Mouse (Mus musculus): ENCODE results near the gene Mbnl2. TPM values are rescaled to one million over a fixed set of nuclear protein-coding genes. Genes with fewer than 3 reads are reported as not detected.
"Not testable (repeated sequence)": the region's sequence is repeated elsewhere in the genome, so short reads cannot be mapped to it uniquely, and the experiment has no call there.

Mbnl2 gene
- polyA plus RNA-seq, 1 experiment = 64.4 TPM

GRCm38 (mm10) chr14:120357321-120358070, 82.0 kb downstream of the Mbnl2 start:
- Histone ChIP-seq H3K4me3 (ENCODE audit: control insufficient read depth, insufficient read depth, low read length) (no peak overlapping the region), H3K27ac (ENCODE audit: control insufficient read depth, insufficient read depth, low read length) (no peak overlapping the region), H3K4me1 (replicated peaks; ENCODE audit: control insufficient read depth, insufficient read depth, low read length) (no peaks in the 10 kb centered on the region), H3K36me3 (ENCODE audit: control insufficient read depth, insufficient read depth, low read length) (no peaks in the 10 kb centered on the region), H3K27me3 (ENCODE audit: control insufficient read depth, insufficient read depth, low read length) (no peaks in the 10 kb centered on the region)
- DNase-seq = no peak
- 99% methylated on average over 19 of the region's 19 CpGs for WGBS
- no peak for TF ChIP-seq POLR2A (IDR thresholded peaks at IDR 0.05; ENCODE audit: control insufficient read depth, extremely low read depth, insufficient read depth, low read length, poor library complexity)
- no peak for TF ChIP-seq CTCF (IDR thresholded peaks at IDR 0.05; ENCODE audit: borderline replicate concordance, control insufficient read depth, extremely low read depth, insufficient read depth, low read length, poor library complexity)

GRCm38 (mm10) chr14:120359608-120360007, 84.1 kb downstream of the Mbnl2 start:
- H3K27me3 ChIP-seq (ENCODE audit: control insufficient read depth, insufficient read depth, low read length); DNase-seq; H3K27ac ChIP-seq (ENCODE audit: control insufficient read depth, insufficient read depth, low read length); H3K4me1 ChIP-seq (replicated peaks; ENCODE audit: control insufficient read depth, insufficient read depth, low read length); H3K4me3 ChIP-seq (ENCODE audit: control insufficient read depth, insufficient read depth, low read length); H3K36me3 ChIP-seq (ENCODE audit: control insufficient read depth, insufficient read depth, low read length): not testable (repeated sequence)
- WGBS = 93% methylated on average over 8 of the region's 8 CpGs

GRCm38 (mm10) chr14:120361121-120361520, 85.7 kb downstream of the Mbnl2 start:
- TF ChIP-seq POLR2A (IDR thresholded peaks at IDR 0.05; ENCODE audit: control insufficient read depth, extremely low read depth, insufficient read depth, low read length, poor library complexity) (no peak), CTCF (IDR thresholded peaks at IDR 0.05; ENCODE audit: borderline replicate concordance, control insufficient read depth, extremely low read depth, insufficient read depth, low read length, poor library complexity) (no peak)
- Histone ChIP-seq H3K36me3 (ENCODE audit: control insufficient read depth, insufficient read depth, low read length) (no peaks in the 10 kb centered on the region), H3K4me3 (ENCODE audit: control insufficient read depth, insufficient read depth, low read length) (no peak overlapping the region), H3K4me1 (replicated peaks; ENCODE audit: control insufficient read depth, insufficient read depth, low read length) (0 out of 2 replicates have a peak, but pooled peaks cover 4% of the 10 kb centered on the region), H3K27me3 (ENCODE audit: control insufficient read depth, insufficient read depth, low read length) (no peaks in the 10 kb centered on the region), H3K27ac (ENCODE audit: control insufficient read depth, insufficient read depth, low read length) (no peak overlapping the region)
- DNase-seq = no peak
- 97% methylated on average over 6 of the region's 6 CpGs for WGBS

- Histone ChIP-seq H3K4me3 (ENCODE audit: control insufficient read depth, insufficient read depth, low read length) (no peak overlapping the region), H3K36me3 (ENCODE audit: control insufficient read depth, insufficient read depth, low read length) (no peaks in the 10 kb centered on the region), H3K27ac (ENCODE audit: control insufficient read depth, insufficient read depth, low read length) (no peak overlapping the region), H3K27me3 (ENCODE audit: control insufficient read depth, insufficient read depth, low read length) (no peaks in the 10 kb centered on the region), H3K4me1 (replicated peaks; ENCODE audit: control insufficient read depth, insufficient read depth, low read length) (0 out of 2 replicates have a peak, but pooled peaks cover 4% of the 10 kb centered on the region)
- TF ChIP-seq CTCF (IDR thresholded peaks at IDR 0.05; ENCODE audit: borderline replicate concordance, control insufficient read depth, extremely low read depth, insufficient read depth, low read length, poor library complexity) (no peak), POLR2A (IDR thresholded peaks at IDR 0.05; ENCODE audit: control insufficient read depth, extremely low read depth, insufficient read depth, low read length, poor library complexity) (no peak)
- 85% methylated on average over 8 of the region's 8 CpGs for WGBS
- no peak for DNase-seq
Measured at GRCm38 (mm10) chr14:120362409-120362992, 87.0 kb downstream of the Mbnl2 start.

- Histone ChIP-seq H3K4me1 (replicated peaks; ENCODE audit: control insufficient read depth, insufficient read depth, low read length) (peaks cover 7% of the 10 kb centered on the region), H3K27ac (ENCODE audit: control insufficient read depth, insufficient read depth, low read length) (no peak overlapping the region), H3K36me3 (ENCODE audit: control insufficient read depth, insufficient read depth, low read length) (no peaks in the 10 kb centered on the region), H3K4me3 (ENCODE audit: control insufficient read depth, insufficient read depth, low read length) (no peak overlapping the region), H3K27me3 (ENCODE audit: control insufficient read depth, insufficient read depth, low read length) (no peaks in the 10 kb centered on the region)
- peak; percentile 33; the same call in 1 of the 2 replicates for TF ChIP-seq CTCF (IDR thresholded peaks at IDR 0.05; ENCODE audit: borderline replicate concordance, control insufficient read depth, extremely low read depth, insufficient read depth, low read length, poor library complexity)
- no peak for TF ChIP-seq POLR2A (IDR thresholded peaks at IDR 0.05; ENCODE audit: control insufficient read depth, extremely low read depth, insufficient read depth, low read length, poor library complexity)
- DNase-seq = peak; percentile 27
- WGBS = 84% methylated on average over 8 of the region's 8 CpGs
Measured at GRCm38 (mm10) chr14:120363090-120363818, 87.8 kb downstream of the Mbnl2 start.

- TF ChIP-seq CTCF (IDR thresholded peaks at IDR 0.05; ENCODE audit: borderline replicate concordance, control insufficient read depth, extremely low read depth, insufficient read depth, low read length, poor library complexity) = no peak
- no peak for TF ChIP-seq POLR2A (IDR thresholded peaks at IDR 0.05; ENCODE audit: control insufficient read depth, extremely low read depth, insufficient read depth, low read length, poor library complexity)
- Histone ChIP-seq H3K27me3 (ENCODE audit: control insufficient read depth, insufficient read depth, low read length) (no peaks in the 10 kb centered on the region), H3K36me3 (ENCODE audit: control insufficient read depth, insufficient read depth, low read length) (no peaks in the 10 kb centered on the region), H3K27ac (ENCODE audit: control insufficient read depth, insufficient read depth, low read length) (no peak overlapping the region), H3K4me3 (ENCODE audit: control insufficient read depth, insufficient read depth, low read length) (no peak overlapping the region), H3K4me1 (replicated peaks; ENCODE audit: control insufficient read depth, insufficient read depth, low read length) (peaks cover 11% of the 10 kb centered on the region)
- WGBS = 97% methylated on average over 4 of the region's 4 CpGs
- DNase-seq = no peak
Measured at GRCm38 (mm10) chr14:120365088-120365487, 89.6 kb downstream of the Mbnl2 start.

Data from thymus, adult 2 months (tissue).